Mouse (Mus musculus) retina, embryonic 14.5 days (tissue): ENCODE results near the gene Kifc3.
A peak's percentile ranks its signal among the peaks of the same experiment; 100 is the strongest.

Experiments
- DNase-seq: peaks from one replicate; pipeline ENCODE4 v3.0.0-alpha.2; 2015; ENCODE audit warnings: low spot score

Kifc3 gene

DNA sequence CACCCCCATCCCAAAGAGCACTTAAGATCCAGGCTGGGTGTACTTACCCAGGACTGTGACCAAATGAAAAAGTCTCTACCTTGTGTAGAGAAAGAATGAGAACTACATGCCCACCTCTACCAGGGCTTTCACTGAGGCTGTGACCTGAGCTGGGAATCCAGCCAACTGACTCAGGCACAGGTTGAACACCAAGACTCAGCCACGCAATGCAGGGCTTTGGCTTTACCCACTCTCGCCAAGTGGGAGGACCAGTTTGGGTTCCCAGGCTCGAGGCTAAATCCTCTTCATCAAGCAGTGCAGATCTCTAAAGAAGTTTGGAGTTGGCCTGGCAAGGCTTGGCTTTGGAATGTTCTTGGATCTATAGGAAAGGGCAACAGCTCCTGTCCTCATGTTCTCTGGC, 127.1 kb downstream of the Kifc3 start:
- no peak for DNase-seq

DNA sequence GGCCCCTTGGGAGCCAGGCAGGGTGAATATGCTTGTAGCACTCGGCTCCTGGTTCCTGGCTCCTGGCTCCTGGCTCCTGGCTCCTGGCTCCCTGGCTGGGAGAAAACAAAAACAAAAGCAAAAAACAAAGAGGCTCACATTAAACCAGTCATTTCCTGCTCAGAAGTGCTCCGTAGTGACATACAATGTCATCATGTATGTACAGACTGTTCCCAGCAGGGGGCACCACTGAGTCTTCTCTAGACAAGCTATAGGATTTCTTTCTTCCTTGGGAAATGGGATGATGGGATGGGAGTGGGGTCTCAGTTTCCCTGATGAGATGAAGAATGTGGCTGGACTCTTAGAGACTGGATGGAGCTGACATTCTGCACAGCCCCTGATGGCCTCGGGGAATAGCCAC, 135.0 kb downstream of the Kifc3 start:
- DNase-seq = peak; percentile 72

DNA sequence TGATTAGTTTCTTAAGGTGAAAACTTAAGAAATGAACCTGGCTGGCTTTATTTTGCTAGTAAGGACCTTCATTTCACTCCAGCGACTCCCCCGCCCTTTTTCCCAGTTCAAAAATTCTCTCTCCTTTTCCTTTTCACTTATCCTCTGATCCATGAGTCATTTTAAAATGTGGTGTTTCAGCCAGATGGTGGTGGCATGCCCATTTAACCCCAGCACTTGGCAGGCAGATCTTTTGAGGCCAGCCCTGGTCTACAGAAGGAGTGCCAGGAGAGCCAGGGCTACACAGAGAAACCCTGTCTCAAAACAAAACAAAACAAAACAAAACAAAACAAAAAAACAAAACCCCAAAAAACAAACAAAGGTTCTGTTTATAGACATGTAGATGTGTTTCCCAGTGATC, 138.1 kb downstream of the Kifc3 start:
- no peak for DNase-seq

DNA sequence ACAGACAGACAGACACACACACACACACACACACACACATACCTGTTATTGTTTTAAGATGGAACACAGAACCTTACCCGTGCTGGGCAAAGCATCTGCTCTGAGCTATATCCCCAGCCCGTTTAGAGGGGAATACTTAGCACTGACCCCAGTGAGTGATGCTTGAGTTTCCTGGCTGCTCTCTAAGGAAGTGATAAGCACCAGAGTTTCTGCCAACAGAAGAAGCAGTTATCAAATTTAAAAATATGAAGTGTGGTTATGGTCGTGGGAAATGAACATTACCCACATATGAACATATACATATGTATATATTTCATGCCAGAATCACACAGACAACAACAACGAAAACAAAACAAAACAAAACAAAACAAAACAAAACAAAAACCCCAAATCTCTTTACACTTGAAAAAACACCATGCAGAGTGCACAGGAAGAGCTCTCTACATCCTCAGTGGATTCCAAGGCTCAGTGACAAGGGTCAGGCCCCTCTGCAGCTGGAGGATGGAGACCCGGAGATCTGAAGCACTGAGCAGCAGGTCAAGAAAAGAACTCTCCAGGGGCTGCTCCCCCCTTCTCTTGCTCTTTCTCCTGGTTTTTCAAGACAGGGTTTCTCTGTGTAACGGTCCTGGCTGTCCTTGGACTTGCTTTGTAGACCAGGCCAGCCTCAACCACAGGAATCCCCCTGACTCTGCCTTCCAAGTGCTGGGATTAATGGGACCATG, 142.6 kb downstream of the Kifc3 start:
- no peak for DNase-seq

DNA sequence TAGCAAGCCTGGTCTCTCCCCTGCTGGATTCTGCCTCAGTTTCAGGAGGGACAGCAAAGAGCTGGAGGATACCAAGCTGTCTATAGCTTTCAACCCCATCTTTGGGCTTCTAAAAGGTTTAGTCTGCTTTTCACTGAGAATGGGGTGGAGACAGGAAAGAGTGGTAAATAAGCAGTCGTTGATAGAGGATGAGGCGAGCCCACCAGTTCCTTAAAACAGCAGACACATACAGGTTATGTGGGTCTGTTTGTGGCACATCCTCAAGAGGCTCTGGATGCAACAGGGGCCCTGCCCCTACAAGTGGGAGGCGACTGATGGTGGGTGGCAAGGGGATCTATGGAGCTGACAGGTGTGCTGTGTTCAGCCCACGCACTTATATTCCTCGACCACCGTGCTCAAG, 144.0 kb downstream of the Kifc3 start:
- DNase-seq = no peak

DNA sequence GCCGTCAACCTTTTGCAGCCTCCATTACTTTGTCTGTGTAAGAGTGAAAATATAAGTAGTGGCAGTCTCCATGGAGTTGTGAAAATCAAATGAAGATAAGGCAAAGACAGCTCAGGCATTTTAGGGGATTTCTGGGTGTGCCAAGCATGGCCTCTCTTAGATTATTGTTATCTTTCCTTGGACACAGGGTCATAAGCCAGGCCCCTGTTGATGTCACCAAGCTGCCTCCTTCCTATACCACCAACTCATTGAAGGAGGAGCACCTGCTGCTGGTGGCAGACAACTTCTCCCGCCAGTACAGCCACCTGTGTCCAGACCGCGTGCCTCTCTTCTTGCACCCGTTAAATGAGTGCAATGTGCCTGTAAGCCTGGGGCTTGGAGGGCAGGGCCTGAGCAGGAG, 146.2 kb downstream of the Kifc3 start:
- DNase-seq = no peak

DNA sequence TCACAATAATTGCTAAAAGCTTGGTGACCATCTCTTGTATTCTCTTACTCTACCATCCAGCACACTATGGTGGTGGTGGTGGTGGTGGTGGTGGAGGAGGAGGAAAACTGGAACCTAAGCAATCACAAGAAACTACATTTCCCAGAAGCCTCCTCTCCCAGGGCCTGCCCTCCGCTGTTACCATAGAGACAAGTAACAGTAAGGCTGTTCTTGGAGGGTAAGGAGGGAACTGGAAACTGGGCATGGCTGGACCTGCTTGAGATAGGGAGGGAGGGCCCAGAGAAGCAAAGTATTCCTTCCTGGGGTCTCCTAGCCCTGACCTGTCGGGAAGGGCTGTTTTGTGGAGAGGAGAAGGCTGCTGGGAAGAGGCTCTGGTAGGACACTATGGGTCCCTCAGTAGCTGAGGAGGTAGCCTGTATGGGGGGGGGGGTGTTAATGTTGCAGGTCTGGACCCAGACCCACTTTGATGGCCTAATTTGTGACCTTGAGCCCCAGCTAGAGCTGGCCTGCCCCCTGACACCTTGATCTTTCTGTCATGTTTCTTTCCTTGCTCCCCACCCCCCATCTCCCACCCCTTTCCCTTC, 147.6 kb downstream of the Kifc3 start, which contains the start of gene Drc7:
Drc7 (plus strand) TSS at position 177 of the 584 bp plus-strand sequence.
- DNase-seq = peak; percentile 53

DNA sequence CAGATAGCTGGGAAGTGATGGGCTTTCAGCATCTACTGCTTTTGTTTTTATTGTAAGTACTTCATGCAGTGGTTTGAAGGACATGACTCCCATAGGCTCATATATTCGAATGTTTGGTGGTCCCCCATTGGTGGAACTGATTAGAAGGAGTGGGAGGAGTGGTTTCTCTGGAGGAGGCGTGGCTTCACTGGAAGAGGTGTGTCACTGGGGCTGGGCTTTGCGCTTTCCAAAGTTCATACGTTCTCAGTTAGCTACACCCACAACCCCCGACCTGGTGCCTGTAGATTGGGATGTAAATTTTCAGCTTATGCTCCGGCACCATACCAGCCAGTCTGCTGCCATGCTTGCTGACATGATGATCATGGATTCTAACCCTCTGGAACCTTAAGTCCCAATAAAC, 148.2 kb downstream of the Kifc3 start:
- DNase-seq = no peak
